In the genomic region with DNA sequence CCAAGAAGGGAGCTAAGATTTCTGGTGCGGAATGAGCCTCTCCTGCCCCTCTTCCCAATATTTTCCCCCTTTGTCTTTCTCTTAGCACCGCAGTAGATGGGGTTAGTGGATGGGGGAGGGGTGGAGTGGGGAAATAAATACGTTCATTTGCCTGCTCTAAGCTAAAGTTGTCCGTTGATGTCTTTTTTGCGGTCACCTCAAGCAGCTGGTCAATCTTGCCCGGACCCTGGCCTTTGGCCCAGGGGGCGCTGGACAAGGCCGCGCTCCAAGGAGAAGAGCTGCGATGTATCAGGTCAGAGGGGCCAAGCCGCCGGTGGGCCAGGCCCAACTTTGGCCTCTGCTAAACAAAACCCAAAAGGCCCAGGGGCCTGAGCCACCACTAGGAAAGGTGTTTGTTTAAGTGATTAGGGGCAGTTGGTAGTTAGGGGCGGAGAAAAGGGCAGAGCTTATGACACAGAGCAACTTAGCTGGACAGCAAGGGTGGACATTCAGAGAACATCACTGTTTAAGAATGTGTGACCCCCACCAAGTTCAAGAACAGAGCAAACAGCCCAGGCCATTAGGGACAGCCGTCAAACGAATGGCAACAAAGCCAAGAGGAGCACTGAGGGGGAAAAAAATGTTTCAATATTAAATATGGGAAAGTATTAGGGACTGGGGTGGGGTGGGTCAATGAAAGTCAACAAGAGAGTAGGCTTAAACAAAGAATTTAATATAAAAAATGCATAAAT, we compare ENCODE assay signal across 21 mouse cellular contexts. TPM values are rescaled to one million over a fixed set of nuclear protein-coding genes. Genes with fewer than 3 reads are reported as not detected.
A peak's percentile ranks its signal among the peaks of the same experiment; 100 is the strongest.
DNase-seq lines count a peak whose midpoint lies in the region; ATAC-seq lines count a peak whose summit lies in the region.
"Had no signal": no experiment of that assay in that cellular context is flagged by ENCODE, and none has a peak within 500 bp of the region (broad histone marks: within the 10 kb centered on the region; RNA-seq: fewer than 3 reads in every experiment).

No protein-coding gene starts in this region.

- peak overlapping the region; percentile 7; the same call in 1 of the 2 replicates for H3K4me3 ChIP-seq in hindbrain, embryonic 13.5 days
- H3K4me3 ChIP-seq in neural tube, embryonic 12.5 days: no peak overlapping the region
- no peak overlapping the region for H3K4me3 ChIP-seq in kidney, embryonic 16.5 days (ENCODE audit: low read length)
- H3K4me3 ChIP-seq: heart, adult 2 months; layer of hippocampus, adult 2 months had no signal

- no peaks in the 10 kb centered on the region for H3K9me3 ChIP-seq in hindbrain, embryonic 13.5 days
- H3K9me3 ChIP-seq in neural tube, embryonic 12.5 days: peaks cover 4% of the 10 kb centered on the region; the same call in 1 of the 2 replicates
- peaks cover 7% of the 10 kb centered on the region for H3K9me3 ChIP-seq in kidney, embryonic 16.5 days (ENCODE audit: low read length)
- H3K9me3 ChIP-seq: embryonic facial prominence, embryonic 15.5 days had no signal

- peak; percentile 75 for DNase-seq in heart, adult 11 months
- no peak for DNase-seq in heart, postnatal 10 days
- peak; percentile 12 for DNase-seq in MN1 (ENCODE audit: low spot score)
- DNase-seq in frontal cortex, postnatal 25 days (ENCODE audit: low spot score in 2 of 2): no peak
- DNase-seq: adrenal gland, postnatal 25 days; B cell, adult 2 months; cerebellum, adult 18-20 months; heart, adult 2 months; kidney, postnatal 10 days; right cerebral cortex, postnatal 4 days had no signal

- H3K9ac ChIP-seq in hindbrain, embryonic 13.5 days: 0 out of 2 replicates have a peak overlapping the region, but pooled peaks have one; percentile 29
- H3K9ac ChIP-seq in neural tube, embryonic 12.5 days: no peak overlapping the region
- H3K9ac ChIP-seq in kidney, embryonic 16.5 days (replicated peaks; ENCODE audit: low read length): no peak overlapping the region
- H3K9ac ChIP-seq: embryonic facial prominence, embryonic 15.5 days; limb, embryonic 13.5 days; liver, embryonic 14.5 days had no signal

- peaks cover 99% of the 10 kb centered on the region for H3K27me3 ChIP-seq in hindbrain, embryonic 13.5 days
- peaks cover 93% of the 10 kb centered on the region for H3K27me3 ChIP-seq in neural tube, embryonic 12.5 days (replicated peaks)
- peaks cover 95% of the 10 kb centered on the region for H3K27me3 ChIP-seq in kidney, embryonic 16.5 days (ENCODE audit: insufficient read depth, low read length)

- 5% methylated on average over 15 of the region's 15 CpGs for WGBS in hindbrain, embryonic 13.5 days
- 3% methylated on average over 15 of the region's 15 CpGs for WGBS in neural tube, embryonic 12.5 days
- WGBS in kidney, embryonic 16.5 days: 2% methylated on average over 15 of the region's 15 CpGs

- H3K4me1 ChIP-seq in hindbrain, embryonic 13.5 days (replicated peaks): peaks cover 31% of the 10 kb centered on the region
- peaks cover 16% of the 10 kb centered on the region; the same call in 1 of the 2 replicates for H3K4me1 ChIP-seq in neural tube, embryonic 12.5 days
- peaks cover 11% of the 10 kb centered on the region for H3K4me1 ChIP-seq in kidney, embryonic 16.5 days (ENCODE audit: insufficient read depth, low read length)

- ATAC-seq in hindbrain, embryonic 13.5 days (ENCODE audit: low FRiP score): peak; percentile 17; the same call in 1 of the 2 replicates
- ATAC-seq in neural tube, embryonic 12.5 days (ENCODE audit: low FRiP score, low read depth): no peak
- ATAC-seq in frontal cortex, adult (ENCODE audit: low TSS enrichment): no peak
- no peak for ATAC-seq in kidney, embryonic 16.5 days (ENCODE audit: low FRiP score, low TSS enrichment)
- ATAC-seq: inflammation-experienced regulatory T-cells, adult 6 months; lung, postnatal 0 days; Patski had no signal

- intact Hi-C loops in heart, postnatal 10 days (cut with DNase I): loop anchor here (2.0 kb wide), 1 partner anchor 125 kb away; the partner anchor contains the start of gene Phox2b

- H3K27ac ChIP-seq in hindbrain, embryonic 13.5 days: peak overlapping the region; percentile 72
- no peak overlapping the region for H3K27ac ChIP-seq in neural tube, embryonic 12.5 days
- no peak overlapping the region for H3K27ac ChIP-seq in kidney, embryonic 16.5 days (ENCODE audit: low read length)
- H3K27ac ChIP-seq: embryonic facial prominence, embryonic 15.5 days; heart, adult 2 months; layer of hippocampus, adult 2 months; limb, embryonic 13.5 days; liver, embryonic 14.5 days had no signal

- H3K36me3 ChIP-seq in hindbrain, embryonic 13.5 days: no peaks in the 10 kb centered on the region
- no peaks in the 10 kb centered on the region for H3K36me3 ChIP-seq in neural tube, embryonic 12.5 days
- no peaks in the 10 kb centered on the region for H3K36me3 ChIP-seq in kidney, embryonic 16.5 days (ENCODE audit: insufficient read depth, low read length)
- H3K36me3 ChIP-seq: embryonic facial prominence, embryonic 15.5 days; limb, embryonic 13.5 days had no signal

- H3K4me2 ChIP-seq in hindbrain, embryonic 13.5 days: peak overlapping the region; percentile 51
- peak overlapping the region; percentile 51; the same call in 1 of the 2 replicates for H3K4me2 ChIP-seq in neural tube, embryonic 12.5 days (replicated peaks)
- no peak overlapping the region for H3K4me2 ChIP-seq in kidney, embryonic 16.5 days (replicated peaks; ENCODE audit: low read depth, low read length)

RNA-seq across cellular contexts. Expression of gene Tmem33, which starts 36.8 kb away (rescaled TPM):
- total RNA-seq in heart, postnatal 10 days (2021): 10 to 100 TPM; 40.1 to 46.0 TPM
- polyA plus RNA-seq in hindbrain, embryonic 13.5 days (2015; fragmentation: Nextera tagmentation; extraction: Ambion mirVana): 89.8 and 93.8 TPM in 2 replicates
- polyA plus RNA-seq in neural tube, embryonic 12.5 days (2016; fragmentation: Nextera tagmentation; extraction: Ambion mirVana): 94.6 and 99.4 TPM in 2 replicates
- polyA plus RNA-seq in kidney, embryonic 16.5 days (2015; fragmentation: Nextera tagmentation; extraction: Ambion mirVana): 113 and 118 TPM in 2 replicates

Comparison
In these comparisons a context has a peak if more than half of its experiments do, and no peak if none do; other contexts are left out.
1. DNase-seq: peak in heart, adult 11 months (single experiment) and MN1 (single experiment); none in heart, postnatal 10 days (0 of 2) and frontal cortex, postnatal 25 days (0 of 2).